Mouse (Mus musculus) megakaryocyte progenitor cell, adult 5-6 weeks (primary cell): ENCODE data around the gene Mical3. TPM values are rescaled to one million over a fixed set of nuclear protein-coding genes. Genes with fewer than 3 reads are reported as not detected.
A peak's percentile ranks its signal among the peaks of the same experiment; 100 is the strongest.

Source experiments
- ATAC-seq: replicated peaks from 2 replicates; pipeline ENCODE4 v1.8.0; 2016; ENCODE audit warnings: mild to moderate bottlenecking, moderate TSS enrichment, inconsistent platforms; ENCODE audit not compliant: poor library complexity
- total RNA-seq, 2 experiments: library from RNA; stranded (forward) in 1 of 2; stranded (reverse) in 1 of 2; fragments of 157-497, 149-512 nt in 1 of 2; fragments of 200-1000 nt in 1 of 2; gene quantifications; 2 replicates each; pipeline versions ENCODE4 v1.2.3 to v1.2.4; 2015 to 2017

Mical3 gene
- total RNA-seq, 2 experiments from 2014 or later, result 7.4 to 16.1 TPM

GRCm38 (mm10) chr6:120976991-120977390, 153.8 kb downstream of the Mical3 start:
- ATAC-seq, result no peak

GRCm38 (mm10) chr6:120976097-120976496, 154.7 kb downstream of the Mical3 start:
- no peak for ATAC-seq

DNA sequence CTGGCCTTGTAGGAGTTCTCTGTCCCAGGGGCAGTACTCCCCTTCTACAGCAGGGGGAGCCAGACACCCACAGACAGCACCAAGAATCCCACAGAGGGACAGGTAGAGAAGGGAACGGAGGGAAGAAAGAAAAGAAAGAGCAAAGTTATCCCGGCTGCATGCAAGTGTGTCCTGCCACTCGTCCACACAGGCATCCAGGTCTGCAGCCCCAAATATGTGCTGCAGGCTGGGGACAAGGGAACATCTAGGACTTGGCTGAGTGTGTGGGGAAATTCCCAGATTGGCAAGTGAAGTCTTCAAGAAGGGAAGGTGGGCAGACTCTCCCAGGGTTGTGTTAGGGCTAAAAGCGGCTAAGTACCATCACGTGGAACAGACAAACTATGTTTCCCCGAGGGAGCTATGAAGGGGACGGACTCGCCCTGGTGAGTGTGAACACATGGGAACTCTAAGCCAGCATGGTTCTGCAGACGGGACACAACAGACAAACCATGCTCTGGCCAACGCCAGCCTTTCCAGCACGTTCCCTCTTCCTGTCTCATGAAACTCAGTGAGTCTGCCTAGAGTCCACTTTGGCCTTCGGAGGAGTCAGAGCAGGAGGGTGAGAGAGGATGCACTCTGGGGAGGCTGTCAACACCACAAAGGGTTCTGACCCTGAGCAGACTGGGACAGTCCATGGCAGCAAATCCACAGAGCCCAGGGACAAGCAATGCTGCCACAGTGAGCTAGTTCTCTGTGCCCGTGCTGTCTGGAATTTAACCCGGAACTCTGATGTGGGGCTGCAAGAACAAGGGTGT, 158.8 kb downstream of the Mical3 start:
- peak; percentile 98 for ATAC-seq

DNA sequence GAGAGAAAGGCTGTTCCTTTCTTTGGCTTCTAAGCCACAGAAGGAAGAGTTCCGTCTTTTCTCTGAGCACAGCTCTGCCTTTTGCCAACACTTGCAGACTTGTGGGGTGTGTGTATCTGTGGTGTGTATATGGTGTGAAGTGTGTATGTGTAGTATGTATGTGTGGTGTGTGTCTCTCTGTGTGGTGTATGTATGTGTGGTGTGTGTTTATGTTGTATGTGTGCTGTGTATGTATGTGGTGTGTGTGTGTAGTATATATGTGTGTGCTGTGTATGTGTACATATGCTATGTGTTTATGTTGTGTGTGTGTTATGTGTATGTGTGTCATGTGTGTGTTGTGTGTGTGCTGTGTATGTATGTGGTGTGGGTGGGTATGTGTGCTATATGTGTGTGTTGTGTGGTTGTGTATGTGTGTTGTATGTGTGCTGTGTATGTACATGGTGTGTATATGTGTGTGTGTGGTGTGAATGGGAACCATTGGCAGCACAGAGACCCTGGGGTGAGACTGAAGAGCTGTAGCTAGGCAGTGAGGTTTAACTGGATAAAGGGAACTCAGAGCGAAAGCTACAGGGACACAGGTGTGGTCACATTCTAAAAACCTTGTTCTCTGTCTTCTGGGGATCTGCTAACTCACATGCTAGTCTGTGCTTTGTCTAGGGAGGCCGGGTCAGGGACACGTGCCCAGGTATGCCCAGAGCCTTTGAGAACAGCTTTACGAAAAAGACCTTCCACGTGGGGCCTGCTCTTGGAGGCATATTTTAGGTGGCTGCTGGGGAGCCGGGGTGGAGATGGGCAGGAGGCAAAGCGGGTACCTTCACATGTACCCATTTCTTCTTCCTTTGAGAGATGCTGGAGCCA, 159.6 kb downstream of the Mical3 start:
- ATAC-seq, result no peak

DNA sequence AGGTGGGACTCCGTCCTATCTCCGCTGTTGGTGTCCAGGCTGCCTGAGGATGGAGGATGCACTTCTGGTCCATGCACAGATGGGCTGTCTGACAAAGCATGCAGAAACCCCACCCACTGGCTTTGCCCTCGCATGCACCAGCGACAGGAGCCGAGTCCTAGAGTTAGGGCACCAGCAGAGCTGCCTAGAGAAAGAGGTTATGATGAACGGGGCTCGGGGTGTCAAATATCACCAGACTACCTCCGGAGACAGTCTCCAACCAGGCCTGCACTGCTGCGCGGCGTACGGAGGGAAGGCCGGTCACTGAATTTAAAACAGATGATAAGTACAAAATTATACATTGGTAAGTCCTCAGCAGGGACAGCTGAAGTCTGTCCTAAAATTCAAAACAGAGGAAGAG, 165.0 kb downstream of the Mical3 start:
- no peak for ATAC-seq

DNA sequence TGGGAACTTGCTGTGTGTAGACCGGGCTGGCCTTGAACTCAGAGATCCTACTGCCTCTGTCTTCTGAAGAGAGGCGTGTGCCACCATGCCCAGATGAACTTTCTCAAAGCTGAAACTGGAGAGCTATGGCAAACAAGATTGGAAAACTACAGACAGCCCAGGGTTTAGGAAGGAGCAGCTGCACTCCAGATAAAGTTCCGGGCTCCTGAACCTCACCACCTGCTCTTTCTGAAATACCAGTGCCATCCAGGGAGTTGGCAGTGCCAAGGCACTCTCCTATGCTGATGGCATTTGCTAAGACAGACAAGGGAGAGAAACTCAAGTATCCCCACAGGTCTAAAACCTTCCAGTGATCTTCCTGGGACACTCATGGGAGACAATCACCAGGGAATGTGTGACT, 166.6 kb downstream of the Mical3 start:
- no peak for ATAC-seq

DNA sequence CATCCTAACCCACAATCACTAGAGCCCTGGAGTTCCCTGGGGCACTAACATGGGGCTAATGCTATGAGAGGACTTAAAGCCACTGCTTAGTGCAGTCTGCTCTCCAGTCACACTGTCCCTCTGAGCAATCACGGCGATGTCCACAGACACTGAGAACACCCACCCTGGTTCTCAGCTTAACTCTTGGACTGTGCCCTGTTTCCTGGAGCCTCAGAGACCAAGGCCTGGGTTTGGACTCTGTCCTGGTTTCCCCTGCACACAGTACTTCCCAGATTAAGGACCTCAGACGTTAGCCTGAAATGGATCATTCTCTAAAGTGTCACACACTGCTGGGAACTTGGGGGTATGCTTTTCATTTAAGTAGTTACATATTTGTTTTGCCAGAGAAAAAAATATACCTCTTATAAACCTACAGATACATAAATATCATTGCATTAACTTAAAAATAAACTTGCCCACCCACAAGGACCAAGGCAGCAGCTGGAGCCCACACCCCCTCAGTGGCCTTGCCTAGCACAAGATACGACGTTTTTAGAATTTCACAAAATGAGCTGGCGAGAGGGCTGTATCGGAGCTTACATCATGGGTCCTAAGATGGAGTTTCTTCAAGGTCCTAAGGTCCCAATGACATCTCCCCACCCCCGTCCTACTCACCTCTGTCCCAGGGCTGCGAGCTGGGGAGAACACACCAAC, 170.3 kb downstream of the Mical3 start:
- no peak for ATAC-seq

GRCm38 (mm10) chr6:120957331-120957730, 173.5 kb downstream of the Mical3 start:
- peak; percentile 17 for ATAC-seq

DNA sequence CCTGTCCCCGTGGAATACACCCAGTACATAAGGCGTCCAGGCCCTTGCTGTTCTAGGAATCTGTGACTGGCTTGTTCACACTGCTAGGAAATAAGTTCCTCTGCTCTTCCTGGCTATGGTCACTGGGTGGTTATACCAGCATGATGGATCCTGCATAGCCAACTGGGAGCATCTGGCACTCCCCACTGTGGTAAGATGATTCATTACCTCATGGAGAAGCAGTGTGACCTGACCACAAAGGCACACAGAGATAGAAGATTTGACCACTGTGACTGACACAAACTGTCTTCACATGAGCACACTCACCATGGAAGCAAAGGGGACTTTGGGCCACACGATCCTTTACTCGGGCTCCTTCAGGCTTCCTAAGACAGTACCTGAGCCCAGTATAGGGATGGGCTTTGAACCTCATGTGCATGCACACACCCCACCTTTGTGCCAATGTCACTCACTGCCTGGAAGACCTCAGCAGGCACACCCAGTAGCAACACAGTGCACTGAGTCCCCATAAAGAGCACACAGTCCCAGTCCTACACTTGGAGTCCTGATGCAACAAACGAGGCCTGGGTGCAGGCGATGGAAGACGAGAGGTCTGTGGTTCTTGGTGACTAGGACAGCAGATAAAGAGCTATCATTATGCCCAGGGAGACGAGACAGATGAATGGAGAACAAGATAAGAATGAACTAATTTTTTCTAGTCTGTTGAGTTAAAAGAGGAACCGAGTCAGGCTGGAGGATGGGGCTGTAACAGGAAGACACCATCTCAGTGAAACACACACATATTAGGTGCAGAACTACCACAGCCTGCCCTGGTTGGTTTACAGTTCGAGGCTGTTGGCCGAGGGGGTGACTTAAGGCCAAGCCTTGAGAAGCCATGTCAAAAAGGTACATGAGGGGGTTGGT, 174.3 kb downstream of the Mical3 start:
- ATAC-seq, result peak; percentile 78

- peak; percentile 38 for ATAC-seq
These were observed 175.6 kb downstream of the Mical3 start for GRCm38 (mm10) chr6:120955215-120955614.

DNA sequence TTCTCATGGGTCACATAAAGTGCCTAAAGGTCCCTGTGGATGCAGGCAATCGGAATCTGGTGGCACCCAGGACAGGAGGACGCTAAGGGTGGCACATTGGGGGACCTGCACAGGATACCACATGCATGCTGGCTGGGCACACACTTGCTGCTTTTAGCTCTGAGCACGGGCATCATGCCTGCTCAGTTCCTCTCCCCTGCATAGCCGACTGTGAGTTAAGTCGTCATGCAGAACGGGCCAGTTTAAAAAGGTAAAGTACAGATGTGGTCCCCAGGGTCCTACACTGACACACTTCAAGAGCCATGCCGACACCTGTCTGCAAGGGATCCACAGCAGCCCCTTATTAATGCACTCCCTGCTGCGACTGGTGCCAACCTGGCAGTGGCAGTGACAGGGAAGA, 176.6 kb downstream of the Mical3 start:
- ATAC-seq, result no peak

- no peak for ATAC-seq
These were observed 178.3 kb downstream of the Mical3 start for GRCm38 (mm10) chr6:120952475-120952874.

GRCm38 (mm10) chr6:120951311-120951710, 179.5 kb downstream of the Mical3 start:
- no peak for ATAC-seq

DNA sequence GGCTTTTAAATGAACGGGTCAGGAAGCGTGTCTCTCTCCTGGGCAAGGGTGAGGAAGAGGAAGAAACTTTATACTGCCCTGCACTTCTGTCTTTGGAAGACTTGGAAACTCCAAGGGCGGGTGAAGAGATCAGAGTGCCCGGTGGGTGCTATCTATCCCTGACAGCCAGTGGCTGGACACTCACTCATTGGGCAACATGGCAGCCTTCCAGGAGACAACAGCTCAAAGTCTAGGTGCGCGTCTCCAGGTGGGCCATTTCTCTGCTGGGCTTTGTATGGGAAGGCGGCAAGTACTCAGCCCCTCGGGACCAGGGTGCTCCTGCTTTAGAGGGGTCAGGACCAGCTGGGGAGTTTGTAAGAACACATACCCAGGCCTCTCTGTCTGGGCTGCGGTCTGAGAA, 185.3 kb downstream of the Mical3 start:
- no peak for ATAC-seq

DNA sequence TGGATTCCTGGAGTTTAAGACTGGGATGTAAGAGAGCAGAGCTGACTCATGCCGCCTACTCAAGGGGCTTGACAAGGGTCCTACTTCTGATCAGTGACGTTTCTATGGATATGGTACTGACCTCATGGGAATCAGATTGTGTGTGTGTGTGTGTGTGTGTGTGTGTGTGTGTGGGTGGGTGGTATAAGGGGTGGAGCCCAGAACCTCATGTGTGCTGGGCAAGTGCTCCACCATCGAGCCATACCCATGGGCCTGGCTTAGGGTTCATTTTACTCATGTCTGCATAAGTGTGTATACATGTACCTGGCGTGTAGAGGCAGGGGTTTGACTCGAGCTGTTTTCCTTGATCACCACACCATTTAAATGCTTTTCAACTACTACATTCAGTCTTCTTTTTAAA, 186.8 kb downstream of the Mical3 start:
- ATAC-seq, result no peak

GRCm38 (mm10) chr6:120943551-120943950, 187.2 kb downstream of the Mical3 start:
- peak; percentile 30; the same call in 1 of the 2 replicates for ATAC-seq

- no peak for ATAC-seq
These were observed 187.7 kb downstream of the Mical3 start for GRCm38 (mm10) chr6:120943079-120943478.

DNA sequence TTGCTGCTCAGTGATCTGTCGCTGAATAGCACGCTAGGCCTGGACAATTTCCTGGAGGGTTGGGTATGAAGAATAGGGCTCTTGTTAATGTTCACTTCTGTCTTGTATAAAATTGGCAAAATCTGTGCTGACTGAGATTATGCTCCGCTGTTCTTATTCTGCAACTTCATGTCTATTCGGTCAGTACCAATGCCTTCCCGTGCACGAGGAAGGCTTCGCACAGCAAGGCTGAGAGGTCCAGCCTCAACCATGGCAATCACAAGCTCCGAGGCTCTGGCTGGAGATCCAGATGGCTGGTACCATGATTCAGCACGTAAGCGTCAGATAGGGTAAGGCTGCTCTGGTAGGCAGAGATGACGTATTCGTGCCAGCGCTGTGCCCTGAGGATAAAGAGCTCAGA, 189.2 kb downstream of the Mical3 start:
- no peak for ATAC-seq

DNA sequence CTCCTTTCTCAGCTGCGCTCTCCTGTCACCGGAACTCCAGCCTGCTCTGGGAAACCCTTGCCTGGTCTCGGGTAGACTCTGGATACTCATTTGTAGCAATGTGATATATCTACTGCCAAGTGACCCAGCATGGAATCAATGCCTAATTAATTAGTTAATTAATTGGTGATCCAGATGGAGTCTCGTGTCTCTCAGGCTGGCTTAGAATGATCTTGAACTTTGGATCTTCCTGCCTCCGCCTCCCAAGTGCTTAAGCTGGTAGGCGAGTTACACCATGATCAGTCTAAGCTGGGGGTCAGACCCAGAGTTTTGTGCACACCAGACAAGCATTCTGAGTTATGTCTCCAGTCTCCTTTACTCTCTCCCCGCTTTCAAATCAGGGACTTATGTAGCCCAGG, 189.7 kb downstream of the Mical3 start:
- ATAC-seq, result no peak

DNA sequence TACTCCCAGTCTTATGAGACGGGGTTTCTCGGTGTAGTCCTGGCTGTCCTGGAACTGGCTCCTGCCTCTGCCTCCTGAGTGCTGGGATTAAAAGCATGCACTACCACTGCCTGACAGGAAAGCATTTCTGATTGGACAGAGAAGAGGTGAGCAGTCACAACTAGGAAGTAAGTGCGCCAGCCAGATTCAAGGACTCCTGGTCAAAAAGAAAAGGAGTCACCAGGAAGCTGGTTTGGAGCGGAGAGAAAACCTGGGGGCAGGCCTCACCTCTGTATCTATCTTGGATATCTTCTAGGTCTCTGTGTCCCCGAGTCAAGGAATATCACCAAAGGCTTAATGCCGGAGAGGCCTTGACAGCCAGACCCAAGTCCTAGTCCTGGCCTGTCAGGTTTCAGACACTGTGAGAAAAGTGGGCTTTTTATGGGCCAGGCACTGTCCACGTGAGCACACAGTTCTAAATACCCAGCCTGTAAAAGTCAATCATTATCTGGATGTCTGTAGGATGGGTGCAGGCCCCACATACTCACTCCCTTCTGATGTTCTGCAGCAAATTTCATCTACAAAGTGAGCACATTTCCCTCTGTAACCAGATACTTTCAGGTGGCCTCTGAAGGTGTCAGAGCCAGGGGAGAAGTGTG, 190.2 kb downstream of the Mical3 start:
- no peak for ATAC-seq
